Mouse (Mus musculus): ENCODE data around the gene Gm16253. TPM values are rescaled to one million over a fixed set of nuclear protein-coding genes. Genes with fewer than 3 reads are reported as not detected.
A peak's percentile ranks its signal among the peaks of the same experiment; 100 is the strongest.

Gm16253 gene
- polyA plus RNA-seq, 1 experiment: not detected

GRCm38 (mm10) chr3:96595661-96596060, 18.9 kb downstream of the Gm16253 start:
- no peaks in the 10 kb centered on the region; the same call in 1 of the 2 replicates for H3K4me1 ChIP-seq (ENCODE audit: control insufficient read depth, insufficient read depth, low read length)
- TF ChIP-seq CTCF (IDR thresholded peaks at IDR 0.05; ENCODE audit: control insufficient read depth, insufficient read depth, low read length) (no peak), POLR2A (IDR thresholded peaks at IDR 0.05; ENCODE audit: borderline replicate concordance, control insufficient read depth, low read depth, low read length) (no peak)
- H3K4me3 ChIP-seq (replicated peaks; ENCODE audit: control insufficient read depth, low read depth, low read length): no peak overlapping the region
- H3K27ac ChIP-seq (ENCODE audit: control insufficient read depth, insufficient read depth, low read depth, low read length, poor library complexity): no peak overlapping the region
- 42% methylated on average over 6 of the region's 6 CpGs for WGBS

DNA sequence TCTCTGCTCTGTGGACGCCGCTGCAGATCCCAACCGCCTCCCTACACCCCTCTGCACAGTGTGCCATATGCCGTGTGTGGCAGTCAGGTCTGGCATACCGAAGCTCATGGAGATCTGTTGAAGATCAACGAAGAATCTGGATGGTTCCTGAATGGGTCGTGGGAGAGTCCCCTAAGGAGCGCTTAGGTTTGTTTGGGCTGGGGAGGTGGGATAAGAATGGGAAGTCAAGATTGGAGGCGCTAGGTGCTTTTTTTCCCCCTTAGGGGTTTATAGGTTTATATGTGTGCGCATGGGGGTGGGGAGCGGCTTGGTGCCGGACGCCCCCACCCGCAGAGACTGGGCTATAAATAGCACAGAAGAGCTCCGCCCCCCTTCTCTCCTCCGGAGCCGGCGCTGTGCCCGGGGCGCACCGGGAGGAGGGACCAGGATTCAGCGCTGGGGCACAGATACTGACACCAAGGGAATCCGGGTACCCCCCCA, 19.5 kb downstream of the Gm16253 start, which contains the start of gene Ankrd34a:
Ankrd34a (plus strand) TSS at position 409 of the 480 bp plus-strand sequence.
- WGBS: 4% methylated on average over 22 of the region's 23 CpGs

GRCm38 (mm10) chr3:96596855-96597254, 20.1 kb downstream of the Gm16253 start:
- 2% methylated on average over 9 of the region's 12 CpGs for whole genome bisulfite sequencing
- no peak for TF ChIP-seq CTCF (IDR thresholded peaks at IDR 0.05; ENCODE audit: control insufficient read depth, insufficient read depth, low read length)
- no peak for TF ChIP-seq POLR2A (IDR thresholded peaks at IDR 0.05; ENCODE audit: borderline replicate concordance, control insufficient read depth, low read depth, low read length)
- no peak overlapping the region for H3K4me3 ChIP-seq (replicated peaks; ENCODE audit: control insufficient read depth, low read depth, low read length)
- H3K4me1 ChIP-seq (ENCODE audit: control insufficient read depth, insufficient read depth, low read length): peaks cover 1% of the 10 kb centered on the region; the same call in 1 of the 2 replicates
- no peak overlapping the region for H3K27ac ChIP-seq (ENCODE audit: control insufficient read depth, insufficient read depth, low read depth, low read length, poor library complexity)

More for the DNA sequence above, 19.5 kb downstream of the Gm16253 start, which contains the start of gene Ankrd34a:
- Histone ChIP-seq H3K4me3 (replicated peaks; ENCODE audit: control insufficient read depth, low read depth, low read length) (no peak within 1 kb of the TSS), H3K27ac (ENCODE audit: control insufficient read depth, insufficient read depth, low read depth, low read length, poor library complexity) (no peak within 1 kb of the TSS), H3K4me1 (ENCODE audit: control insufficient read depth, insufficient read depth, low read length) (no peaks in the 10 kb centered on the region; the same call in 1 of the 2 replicates)
- TF ChIP-seq CTCF (IDR thresholded peaks at IDR 0.05; ENCODE audit: control insufficient read depth, insufficient read depth, low read length) (no peak), POLR2A (IDR thresholded peaks at IDR 0.05; ENCODE audit: borderline replicate concordance, control insufficient read depth, low read depth, low read length) (no peak)

GRCm38 (mm10) chr3:96597435-96597891, 20.7 kb downstream of the Gm16253 start:
- under 1% methylated on average over 40 of the region's 40 CpGs for WGBS
- TF ChIP-seq CTCF (IDR thresholded peaks at IDR 0.05; ENCODE audit: control insufficient read depth, insufficient read depth, low read length) (no peak), POLR2A (IDR thresholded peaks at IDR 0.05; ENCODE audit: borderline replicate concordance, control insufficient read depth, low read depth, low read length) (no peak)
- Histone ChIP-seq H3K4me1 (ENCODE audit: control insufficient read depth, insufficient read depth, low read length) (peaks cover 1% of the 10 kb centered on the region; the same call in 1 of the 2 replicates), H3K27ac (ENCODE audit: control insufficient read depth, insufficient read depth, low read depth, low read length, poor library complexity) (no peak overlapping the region), H3K4me3 (replicated peaks; ENCODE audit: control insufficient read depth, low read depth, low read length) (no peak overlapping the region)

DNA sequence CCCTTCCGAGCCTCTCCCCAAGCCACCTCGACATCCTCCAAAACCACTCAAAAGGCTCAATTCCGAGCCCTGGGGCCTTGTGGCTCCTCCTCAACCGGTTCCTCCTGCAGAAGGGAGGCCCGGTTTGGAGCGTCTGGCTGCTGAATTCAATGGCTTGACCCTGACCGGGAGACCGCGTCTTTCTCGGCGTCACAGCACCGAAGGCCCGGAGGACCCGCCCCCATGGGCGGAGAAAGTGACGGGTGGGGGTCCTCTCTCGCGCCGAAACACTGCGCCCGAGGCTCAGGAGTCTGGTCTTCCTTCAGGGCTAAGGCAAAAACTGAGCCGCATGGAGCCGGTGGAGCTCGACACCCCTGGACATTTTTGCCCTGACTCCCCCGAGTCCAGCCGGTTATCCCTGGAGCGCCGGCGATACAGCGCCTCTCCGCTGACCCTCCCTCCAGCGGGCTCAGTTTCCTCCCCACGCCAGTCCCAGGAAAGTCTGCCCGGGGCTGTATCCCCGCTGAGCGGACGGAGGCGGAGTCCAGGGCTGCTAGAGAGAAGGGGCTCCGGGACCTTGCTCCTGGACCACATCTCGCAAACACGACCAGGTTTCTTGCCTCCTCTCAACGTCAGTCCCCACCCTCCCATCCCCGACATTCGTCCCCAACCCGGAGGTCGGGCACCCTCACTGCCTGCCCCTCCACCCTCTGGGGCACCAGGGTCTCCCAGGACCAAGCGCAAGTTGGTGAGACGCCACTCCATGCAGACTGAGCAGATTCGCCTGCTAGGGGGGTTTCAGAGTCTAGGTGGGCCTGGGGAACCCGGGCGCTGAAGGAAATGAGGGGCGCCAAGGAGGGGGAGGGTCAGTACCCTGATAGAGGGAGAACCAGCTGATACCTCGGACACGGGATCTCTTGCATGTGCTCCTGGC, 21.6 kb downstream of the Gm16253 start:
- no peak overlapping the region for H3K4me3 ChIP-seq (replicated peaks; ENCODE audit: control insufficient read depth, low read depth, low read length)
- peaks cover 1% of the 10 kb centered on the region; the same call in 1 of the 2 replicates for H3K4me1 ChIP-seq (ENCODE audit: control insufficient read depth, insufficient read depth, low read length)
- H3K27ac ChIP-seq (ENCODE audit: control insufficient read depth, insufficient read depth, low read depth, low read length, poor library complexity): no peak overlapping the region
- 10% methylated on average over 54 of the region's 54 CpGs for WGBS
- TF ChIP-seq POLR2A (IDR thresholded peaks at IDR 0.05; ENCODE audit: borderline replicate concordance, control insufficient read depth, low read depth, low read length) (no peak), CTCF (IDR thresholded peaks at IDR 0.05; ENCODE audit: control insufficient read depth, insufficient read depth, low read length) (no peak)

GRCm38 (mm10) chr3:96599069-96599393, 22.2 kb downstream of the Gm16253 start:
- H3K4me3 ChIP-seq (replicated peaks; ENCODE audit: control insufficient read depth, low read depth, low read length): no peak overlapping the region
- no peak overlapping the region for H3K27ac ChIP-seq (ENCODE audit: control insufficient read depth, insufficient read depth, low read depth, low read length, poor library complexity)
- TF ChIP-seq CTCF (IDR thresholded peaks at IDR 0.05; ENCODE audit: control insufficient read depth, insufficient read depth, low read length): no peak
- TF ChIP-seq POLR2A (IDR thresholded peaks at IDR 0.05; ENCODE audit: borderline replicate concordance, control insufficient read depth, low read depth, low read length): no peak
- peaks cover 1% of the 10 kb centered on the region; the same call in 1 of the 2 replicates for H3K4me1 ChIP-seq (ENCODE audit: control insufficient read depth, insufficient read depth, low read length)
- WGBS: 78% methylated on average over 8 of the region's 8 CpGs

- H3K4me1 ChIP-seq (ENCODE audit: control insufficient read depth, insufficient read depth, low read length): peaks cover 1% of the 10 kb centered on the region; the same call in 1 of the 2 replicates
- H3K4me3 ChIP-seq (replicated peaks; ENCODE audit: control insufficient read depth, low read depth, low read length): no peak overlapping the region
- TF ChIP-seq POLR2A (IDR thresholded peaks at IDR 0.05; ENCODE audit: borderline replicate concordance, control insufficient read depth, low read depth, low read length): no peak
- TF ChIP-seq CTCF (IDR thresholded peaks at IDR 0.05; ENCODE audit: control insufficient read depth, insufficient read depth, low read length): no peak
- H3K27ac ChIP-seq (ENCODE audit: control insufficient read depth, insufficient read depth, low read depth, low read length, poor library complexity): no peak overlapping the region
- WGBS: 89% methylated on average over 3 of the region's 3 CpGs
Measured at GRCm38 (mm10) chr3:96599411-96599810, 22.6 kb downstream of the Gm16253 start.

- 2% methylated on average over 27 of the region's 27 CpGs for WGBS
- TF ChIP-seq POLR2A (IDR thresholded peaks at IDR 0.05; ENCODE audit: borderline replicate concordance, control insufficient read depth, low read depth, low read length): 0 out of 2 replicates have a peak, but pooled peaks have one; percentile 11
- TF ChIP-seq CTCF (IDR thresholded peaks at IDR 0.05; ENCODE audit: control insufficient read depth, insufficient read depth, low read length): no peak
- Histone ChIP-seq H3K4me3 (replicated peaks; ENCODE audit: control insufficient read depth, low read depth, low read length) (peak within 1 kb of the TSS; percentile 56), H3K4me1 (ENCODE audit: control insufficient read depth, insufficient read depth, low read length) (peaks cover 1% of the 10 kb centered on the region; the same call in 1 of the 2 replicates), H3K27ac (ENCODE audit: control insufficient read depth, insufficient read depth, low read depth, low read length, poor library complexity) (peak within 1 kb of the TSS; percentile 37; the same call in 1 of the 2 replicates)
Measured at GRCm38 (mm10) chr3:96600639-96601250, 24.0 kb downstream of the Gm16253 start, which contains the start of gene Lix1l. Lix1l (plus strand) TSS chr3:96601149.

Measured in bone marrow, adult 2 months (tissue).